Mouse (Mus musculus) retina, adult 2 months (tissue): ENCODE results near the gene Aff3.

Experiments used
- DNase-seq: peaks from one replicate; pipeline ENCODE4 v3.0.0-alpha.2; 2012; ENCODE audit warnings: low read depth, low spot score

Aff3 gene

DNA sequence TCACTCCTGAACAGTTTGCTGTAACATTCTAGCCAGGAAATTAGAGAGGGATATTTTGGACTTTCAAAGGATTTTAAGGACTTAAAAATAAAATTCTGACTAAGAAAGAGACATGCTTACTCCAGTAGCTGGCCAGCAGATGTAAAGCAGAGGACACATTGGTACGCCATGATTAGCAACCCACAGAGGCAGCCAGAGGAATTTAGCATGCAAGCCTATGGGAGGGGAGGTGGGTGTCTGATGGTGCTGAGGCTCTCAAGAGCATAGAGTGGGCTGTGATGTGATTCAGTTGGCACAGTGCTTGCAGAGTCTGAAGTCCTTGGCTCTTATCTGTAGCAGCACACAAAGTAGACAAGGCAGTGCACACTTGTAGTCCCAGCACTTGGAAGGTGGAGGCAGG is 376.0 kb downstream of the Aff3 start:
- DNase-seq, result no peak

DNA sequence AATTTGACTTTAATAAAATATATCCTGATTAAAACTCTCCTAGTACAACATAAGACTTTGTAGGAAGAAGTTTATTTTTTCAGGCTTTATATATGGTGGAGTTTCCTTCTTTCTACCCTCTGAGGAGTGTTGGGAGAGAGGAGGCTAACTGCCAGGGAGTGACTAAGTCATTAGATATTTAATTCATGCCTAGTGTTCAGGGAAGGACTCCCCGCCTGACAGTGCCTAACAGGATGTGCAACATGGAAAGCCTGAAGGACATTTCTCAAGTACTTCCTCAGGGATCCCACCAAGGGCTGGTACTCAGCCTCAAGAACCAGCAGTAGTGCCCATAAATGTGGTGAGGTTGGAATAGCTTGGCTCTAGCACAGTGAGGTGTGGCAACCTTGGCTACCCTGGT is 378.2 kb downstream of the Aff3 start:
- no peak for DNase-seq

DNA sequence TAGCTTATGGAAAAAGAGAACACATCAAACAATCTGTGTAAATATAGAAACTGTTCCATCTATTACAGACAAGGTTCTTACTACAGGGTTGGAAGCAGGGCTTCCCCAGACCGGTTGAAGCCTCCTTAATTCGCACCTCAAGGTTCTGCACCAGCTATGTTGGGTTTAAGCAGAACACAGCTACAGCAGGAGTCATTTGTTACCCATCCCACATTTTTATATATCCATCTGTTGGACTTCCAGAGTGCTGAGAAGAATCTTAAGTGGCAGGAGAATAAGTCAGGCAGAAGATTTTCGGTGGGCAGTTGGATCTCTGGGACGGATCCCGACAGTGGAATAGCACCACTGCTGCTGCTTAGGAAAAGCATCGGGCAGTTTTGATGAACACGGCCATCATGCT is 384.2 kb downstream of the Aff3 start:
- no peak for DNase-seq

- no peak for DNase-seq
Observed at GRCm38 (mm10) chr1:38271312-38271711, 393.4 kb downstream of the Aff3 start.

DNA sequence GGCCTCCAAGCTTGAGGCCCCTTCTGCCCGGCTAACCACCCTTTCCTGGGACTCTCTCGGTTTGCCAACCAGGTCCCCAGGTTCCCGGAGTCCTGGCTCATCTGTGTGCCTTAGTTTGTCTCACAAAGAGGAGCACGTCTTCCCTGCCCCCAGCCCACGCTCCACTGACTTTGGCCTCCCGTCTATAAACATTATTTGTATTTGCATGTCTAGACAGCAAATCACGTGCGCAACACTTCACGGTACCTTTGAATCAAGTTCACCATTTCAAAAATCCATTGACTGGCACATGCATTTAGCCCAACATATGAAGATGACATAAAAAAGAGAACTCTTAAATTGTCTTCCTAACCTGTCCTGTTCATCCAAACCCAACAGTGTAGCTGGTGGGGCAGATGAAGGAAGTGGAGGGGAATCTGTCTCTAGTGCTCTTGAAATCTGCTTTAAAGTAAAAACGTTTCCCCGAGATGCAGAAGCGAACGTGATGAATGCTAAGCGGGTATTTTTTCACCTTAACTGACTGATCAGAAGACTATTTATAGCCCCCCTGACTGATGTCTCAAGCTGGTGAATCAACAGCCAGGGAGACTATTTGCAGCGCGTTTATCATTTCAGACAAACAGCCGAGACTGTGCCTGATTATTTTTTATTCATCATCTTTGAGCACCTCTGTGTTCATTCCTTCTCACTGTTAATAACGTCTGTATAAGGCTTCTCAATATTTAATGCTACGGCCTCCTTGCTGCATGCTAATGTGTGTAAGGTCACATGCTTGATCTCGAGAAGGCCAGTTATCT is 396.3 kb downstream of the Aff3 start:
- DNase-seq, result no peak

- DNase-seq, result peak; percentile 23
Observed at GRCm38 (mm10) chr1:38263251-38263650, 401.5 kb downstream of the Aff3 start.

DNA sequence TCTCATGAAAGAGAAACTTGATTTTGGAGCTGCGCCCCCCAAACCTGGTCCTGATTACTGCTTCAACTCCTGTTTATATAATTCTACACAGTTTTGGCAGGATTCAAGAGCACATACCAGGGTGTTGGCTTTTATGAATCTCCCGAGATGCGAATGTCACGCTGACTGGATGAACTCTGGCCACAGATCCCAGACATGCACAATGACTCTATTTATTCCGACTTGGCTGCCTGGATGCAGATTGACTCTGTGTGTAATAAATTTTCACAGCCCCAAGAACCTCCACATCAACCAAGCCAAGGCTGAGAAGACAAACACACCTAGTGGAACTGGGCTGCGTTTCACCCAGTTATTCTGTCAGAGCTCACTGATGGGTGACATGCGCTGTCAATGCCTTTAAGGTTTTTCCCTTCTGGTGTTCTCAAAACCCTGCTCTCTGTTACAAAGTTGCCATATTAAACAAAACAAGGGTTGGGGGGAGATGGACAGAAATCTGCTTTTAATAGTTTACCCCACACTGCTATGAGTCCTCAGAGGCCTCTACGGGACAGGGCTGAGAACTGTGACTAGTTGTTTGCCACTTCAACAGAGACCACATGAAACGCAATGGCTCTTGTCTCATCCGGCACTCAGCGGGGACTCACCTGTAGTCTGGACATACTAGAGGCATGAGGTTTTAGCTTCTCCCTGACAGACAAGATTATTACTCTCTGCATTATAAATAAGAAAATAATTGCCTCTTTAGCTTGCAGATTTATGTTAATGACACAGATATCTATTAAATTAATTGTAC is 402.2 kb downstream of the Aff3 start:
- DNase-seq, result no peak

GRCm38 (mm10) chr1:38261076-38261475 is 403.7 kb downstream of the Aff3 start:
- DNase-seq, result no peak

- DNase-seq, result no peak
Observed at GRCm38 (mm10) chr1:38259541-38260338, 405.0 kb downstream of the Aff3 start.

GRCm38 (mm10) chr1:38254426-38254825 is 410.3 kb downstream of the Aff3 start:
- DNase-seq, result no peak

GRCm38 (mm10) chr1:38252766-38253079 is 412.0 kb downstream of the Aff3 start:
- DNase-seq, result no peak

DNA sequence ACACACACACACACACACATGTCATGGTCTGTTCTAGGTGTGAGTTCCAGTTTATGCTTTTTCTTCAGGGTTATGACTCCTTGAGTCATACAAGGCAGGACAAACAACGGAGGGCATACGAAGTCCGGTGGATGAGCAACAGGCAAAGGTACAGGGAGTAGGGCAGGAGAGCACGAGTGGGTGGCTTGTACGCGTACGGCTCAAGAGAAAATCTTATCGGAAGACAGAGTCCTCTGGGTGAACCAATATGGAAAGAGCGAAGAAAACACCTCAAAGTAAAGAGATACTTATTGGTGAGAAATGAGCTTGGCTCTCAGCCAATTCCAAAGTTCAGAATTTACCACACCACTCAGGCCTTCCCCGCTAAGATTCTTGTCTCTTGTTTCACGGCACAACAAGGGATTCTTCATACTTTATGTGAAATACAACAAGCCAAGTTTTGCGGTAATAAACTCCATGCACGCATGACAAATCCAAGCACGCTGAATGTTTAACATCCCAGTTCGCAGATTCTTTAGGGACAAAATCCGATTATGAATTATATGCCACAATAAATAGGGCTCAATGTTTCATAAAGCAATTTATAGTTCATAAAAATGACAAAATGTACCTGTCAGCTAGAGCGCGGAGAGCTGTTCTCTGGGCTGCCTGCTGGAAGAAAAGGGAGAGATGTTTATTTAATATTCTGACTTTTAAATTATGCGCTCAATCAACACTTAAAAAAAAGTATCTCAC is 412.6 kb downstream of the Aff3 start:
- no peak for DNase-seq

- no peak for DNase-seq
Observed at GRCm38 (mm10) chr1:38251448-38251847, 413.3 kb downstream of the Aff3 start.

GRCm38 (mm10) chr1:38250246-38250645 is 414.5 kb downstream of the Aff3 start:
- DNase-seq, result no peak

- no peak for DNase-seq
Observed at GRCm38 (mm10) chr1:38249561-38249960, 415.2 kb downstream of the Aff3 start.

GRCm38 (mm10) chr1:38248027-38248426 is 416.7 kb downstream of the Aff3 start:
- no peak for DNase-seq

- no peak for DNase-seq
Observed at GRCm38 (mm10) chr1:38242559-38242958, 422.2 kb downstream of the Aff3 start.

DNA sequence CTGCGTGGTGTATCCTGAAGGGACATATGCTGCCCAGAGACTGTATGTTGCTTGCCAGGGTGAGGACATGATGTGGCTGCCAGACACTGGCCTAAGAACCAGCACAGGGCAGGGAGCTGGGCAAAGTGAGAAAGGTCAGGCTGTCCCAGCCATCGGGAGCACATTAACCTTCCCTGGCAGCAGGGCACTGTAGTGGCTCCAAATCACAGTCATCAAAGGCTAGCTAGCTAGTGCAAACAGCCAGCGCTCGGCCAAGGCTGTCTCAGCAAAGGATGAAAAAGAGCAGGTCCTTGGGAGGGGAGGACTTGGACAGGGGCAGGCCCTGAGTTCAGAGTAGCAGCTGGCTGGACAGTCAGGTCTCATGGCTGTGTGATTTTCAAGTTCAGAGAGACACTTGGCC is 423.0 kb downstream of the Aff3 start:
- DNase-seq, result no peak

GRCm38 (mm10) chr1:38241221-38241666 is 423.5 kb downstream of the Aff3 start:
- no peak for DNase-seq

DNA sequence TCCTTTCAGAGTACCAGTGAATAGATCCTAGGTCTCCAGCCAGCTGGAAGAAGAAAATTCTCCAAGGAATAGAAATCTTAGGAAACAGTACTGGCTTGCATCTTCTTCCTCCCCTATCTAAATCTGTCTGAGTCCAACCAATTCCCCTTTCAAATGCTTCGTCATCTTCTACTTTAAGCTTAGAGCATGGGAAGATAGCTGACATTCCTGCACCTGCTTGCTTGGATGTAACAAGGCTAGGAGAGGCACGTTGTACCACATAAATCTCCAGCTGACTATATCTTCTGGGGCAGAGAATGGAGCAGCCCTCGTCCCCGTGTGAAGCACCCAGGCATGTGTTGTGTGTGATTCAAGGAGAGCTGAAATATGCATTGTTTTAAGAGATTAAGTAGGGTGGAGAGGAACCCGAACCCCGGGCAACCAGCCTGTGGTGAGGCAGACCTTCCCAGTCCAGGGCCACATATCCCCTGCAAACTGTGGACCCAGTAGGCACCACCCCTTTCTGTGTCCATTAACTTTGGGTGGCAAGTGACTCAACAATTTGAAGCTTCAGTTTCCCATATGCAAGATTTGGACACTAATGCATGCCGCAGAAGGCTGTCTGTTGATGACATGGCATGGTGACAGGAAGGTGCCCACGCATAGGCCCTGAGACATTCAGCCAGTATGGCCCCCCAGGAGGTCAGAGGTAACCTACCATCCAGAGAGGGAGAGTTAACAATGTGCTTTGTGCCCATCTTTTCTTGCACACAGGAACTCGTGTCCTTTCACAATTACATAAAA is 424.1 kb downstream of the Aff3 start:
- no peak for DNase-seq

GRCm38 (mm10) chr1:38239516-38239915 is 425.2 kb downstream of the Aff3 start:
- DNase-seq, result no peak
